Mouse (Mus musculus) thymus, adult 2 months (tissue): Measurements from ENCODE around the gene Stau1. TPM values are rescaled to one million over a fixed set of nuclear protein-coding genes. Genes with fewer than 3 reads are reported as not detected.
"Not testable (repeated sequence)": the region's sequence is repeated elsewhere in the genome, so short reads cannot be mapped to it uniquely, and the experiment has no call there.

Experiments used
- DNase-seq: peaks from one replicate; pipeline ENCODE4 v3.0.0; 2021
- H3K27ac ChIP-seq: fragments of 200-500 bp; 2 replicates; pipeline ENCODE4 v1.5.1; 2012; ENCODE audit warnings: low read length, control low read depth; ENCODE audit not compliant: control insufficient read depth, insufficient read depth
- H3K27me3 ChIP-seq: fragments of 200-500 bp; 2 replicates; pipeline ENCODE4 v1.6.1; 2012; ENCODE audit warnings: mild to moderate bottlenecking, low read length, moderate library complexity, mixed read lengths; ENCODE audit not compliant: control insufficient read depth, insufficient read depth
- H3K36me3 ChIP-seq: fragments of 200-500 bp; 2 replicates; pipeline ENCODE4 v1.6.1; 2012; ENCODE audit warnings: mild to moderate bottlenecking, low read length, moderate library complexity; ENCODE audit not compliant: control insufficient read depth, insufficient read depth
- H3K4me1 ChIP-seq: fragments of 200-500 bp; replicated peaks from 2 replicates; pipeline ENCODE4 v1.6.1; 2012; ENCODE audit warnings: low read length; ENCODE audit not compliant: control insufficient read depth, insufficient read depth
- H3K4me3 ChIP-seq: fragments of 200-500 bp; 2 replicates; pipeline ENCODE4 v1.5.1; 2012; ENCODE audit warnings: mild to moderate bottlenecking, low read length, control low read depth, moderate library complexity; ENCODE audit not compliant: control insufficient read depth, insufficient read depth
- CTCF ChIP-seq: fragments of 200-500 bp; IDR thresholded peaks from 2 replicates; pipeline ENCODE4 v1.5.1; 2012; ENCODE audit warnings: mild to moderate bottlenecking, control low read depth, low read length, moderate library complexity, borderline replicate concordance; ENCODE audit not compliant: control insufficient read depth, poor library complexity, insufficient read depth; ENCODE audit errors: extremely low read depth
- POLR2A ChIP-seq: fragments of 200-500 bp; IDR thresholded peaks from 2 replicates; pipeline ENCODE4 v1.6.1; 2012; ENCODE audit warnings: mild to moderate bottlenecking, low read length, control low read depth, moderate library complexity; ENCODE audit not compliant: control insufficient read depth, poor library complexity, insufficient read depth; ENCODE audit errors: extremely low read depth
- WGBS: fragments of 180-500 bp; shearing (Covaris S2); methylation state at CpG from one replicate; pipeline ENCODE4 v1.1.7; 2018; 5-methylcytosine and 5-hydroxymethylcytosine counted together
- polyA plus RNA-seq: library from polyadenylated mRNA; depleted of rRNA; stranded (reverse); fragments of >200 nt; gene quantifications from 2 replicates; pipeline ENCODE4 v1.2.3, GENCODE M21; 2012

Stau1 gene
- polyA plus RNA-seq, 1 experiment, result 31.8 TPM

- Histone ChIP-seq H3K27ac (no peak overlapping the region), H3K4me1 (no peaks in the 10 kb centered on the region), H3K27me3 (no peaks in the 10 kb centered on the region), H3K36me3 (peaks cover 62% of the 10 kb centered on the region), H3K4me3 (no peak overlapping the region)
- DNase-seq, result no peak
- WGBS, result 97% methylated on average over 7 of the region's 7 CpGs
- TF ChIP-seq CTCF (no peak), POLR2A (no peak)
Observed at GRCm38 (mm10) chr2:167028553-167028952, 32.5 kb upstream of the Stau1 start.

DNA sequence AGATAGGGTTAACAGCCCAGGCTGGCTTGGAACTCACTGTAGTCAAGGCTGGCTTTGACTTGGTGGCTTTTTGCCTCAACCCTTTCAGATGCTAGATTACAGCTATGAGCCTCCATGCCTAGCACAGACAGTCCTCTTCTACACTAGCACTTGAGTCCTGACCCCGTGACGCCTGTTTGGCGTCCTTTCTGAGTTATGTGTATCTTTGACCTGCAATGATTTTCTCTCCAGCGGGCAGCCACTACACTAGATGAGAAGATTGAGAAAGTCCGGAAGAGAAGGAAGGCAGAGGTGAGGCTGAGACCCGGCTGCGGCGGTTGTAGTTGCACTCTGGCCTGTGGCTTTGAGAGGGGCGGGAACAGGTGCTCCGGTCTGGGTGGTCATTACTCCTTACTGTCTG is 23.3 kb upstream of the Stau1 start:
- Histone ChIP-seq H3K4me1 (peaks cover 11% of the 10 kb centered on the region), H3K27ac (no peak overlapping the region), H3K36me3 (peaks cover 42% of the 10 kb centered on the region), H3K27me3 (no peaks in the 10 kb centered on the region), H3K4me3 (no peak overlapping the region)
- TF ChIP-seq CTCF (no peak), POLR2A (no peak)
- DNase-seq, result no peak
- WGBS, result 95% methylated on average over 10 of the region's 10 CpGs

- Histone ChIP-seq H3K4me1 (peaks cover 11% of the 10 kb centered on the region), H3K4me3 (peak overlapping the region; percentile 66), H3K27ac (no peak overlapping the region), H3K27me3 (no peaks in the 10 kb centered on the region), H3K36me3 (peaks cover 16% of the 10 kb centered on the region)
- TF ChIP-seq POLR2A, result no peak; the same call in 1 of the 2 replicates
- no peak for TF ChIP-seq CTCF
- no peak for DNase-seq
- WGBS, result under 1% methylated on average over 21 of the region's 21 CpGs
Observed at GRCm38 (mm10) chr2:167015382-167015718, 19.3 kb upstream of the Stau1 start.

DNA sequence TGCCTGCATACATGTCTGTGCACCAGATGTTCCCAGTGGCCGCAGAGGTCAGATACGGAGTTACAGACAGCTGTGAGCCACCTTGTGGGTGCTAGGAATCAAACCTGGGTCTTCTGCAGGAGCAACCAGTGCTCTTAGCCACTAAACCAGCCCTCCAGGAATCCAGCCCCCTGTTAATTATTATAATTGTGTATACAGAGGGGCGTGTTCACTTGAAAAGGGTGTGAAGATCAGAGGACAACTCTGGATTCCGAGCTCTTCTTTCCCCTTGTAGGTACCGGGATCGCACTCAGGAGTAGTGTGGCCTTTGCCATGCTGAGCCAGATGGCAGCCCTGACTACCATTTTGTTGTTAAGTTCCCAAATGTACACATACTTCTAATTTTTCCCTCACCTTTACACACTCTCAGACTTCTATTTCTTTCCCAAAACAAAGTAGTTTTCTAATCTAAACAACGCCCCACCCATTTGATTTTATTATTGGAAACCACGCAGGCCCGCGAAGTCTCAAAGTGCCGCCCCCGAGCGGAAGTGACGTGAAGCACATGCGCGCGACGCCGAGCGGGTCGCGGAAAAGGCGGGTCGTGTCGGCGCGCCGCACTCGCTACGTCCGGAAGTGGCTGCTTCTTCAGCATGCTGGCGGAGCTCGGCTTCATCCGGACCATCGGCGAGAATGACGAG is 18.7 kb upstream of the Stau1 start, which contains the start of gene Ddx27:
Gene Ddx27, plus strand, starts transcription at position 492 of the 680 bp plus-strand sequence.
- Histone ChIP-seq H3K27me3 (no peaks in the 10 kb centered on the region), H3K27ac (no peak within 1 kb of the TSS), H3K4me3 (peak within 1 kb of the TSS; percentile 66), H3K36me3 (peaks cover 11% of the 10 kb centered on the region), H3K4me1 (peaks cover 11% of the 10 kb centered on the region)
- TF ChIP-seq POLR2A (peak; percentile 51; the same call in 1 of the 2 replicates), CTCF (no peak)
- 3% methylated on average over 37 of the region's 37 CpGs for WGBS
- DNase-seq, result peak; percentile 91

DNA sequence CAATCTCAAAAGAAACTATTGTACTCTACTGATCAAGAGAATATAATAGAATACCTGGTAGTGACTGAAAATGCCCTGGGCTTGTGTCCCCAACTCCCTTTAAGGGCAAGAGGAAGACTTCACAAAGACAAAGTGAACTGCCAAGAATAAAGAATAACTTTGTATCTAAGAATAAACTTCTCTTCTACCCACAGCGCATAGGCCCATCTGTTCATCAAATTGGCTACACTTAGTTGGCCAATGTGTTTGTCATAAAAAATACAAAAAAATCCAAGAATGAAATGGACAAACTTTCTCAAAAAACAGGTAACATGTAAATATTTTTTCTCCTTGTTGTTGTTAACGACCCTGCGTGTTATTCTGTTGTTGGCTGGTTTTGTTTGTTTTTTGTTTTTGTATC is 14.4 kb upstream of the Stau1 start:
- 95% methylated on average over 3 of the region's 3 CpGs for WGBS

GRCm38 (mm10) chr2:167009483-167009882 is 13.4 kb upstream of the Stau1 start:
- Histone ChIP-seq H3K27ac (no peak overlapping the region), H3K27me3 (no peaks in the 10 kb centered on the region), H3K4me3 (no peak overlapping the region), H3K36me3 (no peaks in the 10 kb centered on the region), H3K4me1 (no peaks in the 10 kb centered on the region)
- 95% methylated on average over 4 of the region's 4 CpGs for WGBS
- TF ChIP-seq CTCF, result no peak
- no peak for DNase-seq

More for the DNA sequence above, 14.4 kb upstream of the Stau1 start:
- H3K27ac ChIP-seq, result no peak overlapping the region
- TF ChIP-seq CTCF (no peak), POLR2A (no peak)
- H3K4me3 ChIP-seq, result no peak overlapping the region
- H3K4me1 ChIP-seq, result peaks cover 1% of the 10 kb centered on the region
- H3K27me3 ChIP-seq, result no peaks in the 10 kb centered on the region
- H3K36me3 ChIP-seq, result no peaks in the 10 kb centered on the region
- DNase-seq, result no peak

DNA sequence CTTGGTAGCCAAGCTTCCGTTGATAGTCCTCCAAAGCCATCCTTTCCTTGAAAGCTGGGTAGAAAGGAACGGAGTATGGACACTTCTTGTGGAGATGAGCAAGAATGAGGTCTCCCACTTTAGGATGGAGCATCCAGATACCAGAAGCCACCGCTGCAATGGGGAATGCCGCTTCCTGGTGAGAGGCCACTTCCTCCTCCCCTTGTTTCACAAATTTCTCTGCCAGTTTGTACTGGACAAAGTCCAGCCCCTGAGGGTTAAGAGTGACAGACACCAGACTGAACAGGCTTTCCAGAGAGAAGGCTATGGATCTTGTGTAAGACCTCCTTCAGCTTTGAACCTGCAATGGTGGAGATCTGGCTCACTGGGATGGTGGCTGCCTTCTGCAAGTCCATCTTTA is 11.5 kb upstream of the Stau1 start:
- WGBS, result 57% methylated on average over 4 of the region's 4 CpGs
- not testable (repeated sequence) for H3K4me1 ChIP-seq, H3K27me3 ChIP-seq, H3K4me3 ChIP-seq, H3K27ac ChIP-seq, DNase-seq, H3K36me3 ChIP-seq

GRCm38 (mm10) chr2:167007001-167007491 is 10.9 kb upstream of the Stau1 start:
- Histone ChIP-seq H3K36me3 (no peaks in the 10 kb centered on the region), H3K27ac (no peak overlapping the region), H3K4me3 (no peak overlapping the region), H3K4me1 (no peaks in the 10 kb centered on the region), H3K27me3 (no peaks in the 10 kb centered on the region)
- TF ChIP-seq POLR2A, result no peak
- TF ChIP-seq CTCF, result no peak
- DNase-seq, result no peak
- WGBS, result 57% methylated on average over 13 of the region's 13 CpGs
